Mouse (Mus musculus) gastrocnemius, postnatal 36 days (tissue): Measurements from ENCODE around the gene Nup35. TPM values are rescaled to one million over a fixed set of nuclear protein-coding genes. Genes with fewer than 3 reads are reported as not detected.

Source experiments
- DNase-seq, 2 experiments: peaks; one replicate each; pipeline ENCODE4 v3.0.0; 2022
- intact Hi-C: fragments of 180-260 bp; cut with DNase I; formaldehyde crosslinking; loops from one replicate; pipeline ENCODE4 v1.15.1; 2025
- long read RNA-seq, 2 experiments: library from polyadenylated mRNA; stranded (forward); transcript quantifications; one replicate each; pipeline ENCODE4 v2.0.0; 2021
- total RNA-seq, 2 experiments: library from RNA; stranded (reverse); gene quantifications; 2 replicates each; pipeline ENCODE4 v1.2.3; 2021

Nup35 gene
- total RNA-seq = 1 to 10 TPM; 7.2 to 7.7 TPM
- long read RNA-seq, experiment 1, transcript Nup35-201 (9 exons, 1,559 nt) = major isoform, 6 of 10 reads
- long read RNA-seq, experiment 1, partial matches to known transcripts = 1 of 10 reads
- long read RNA-seq, experiment 1, other reads (novel, unspliced or antisense) = 3 of 10 reads
- long read RNA-seq, experiment 2, transcript Nup35-201 (9 exons, 1,559 nt) = major isoform, 6 of 9 reads
- long read RNA-seq, experiment 2, partial matches to known transcripts = 2 of 9 reads
- long read RNA-seq, experiment 2, other reads (novel, unspliced or antisense) = 1 of 9 reads

DNA sequence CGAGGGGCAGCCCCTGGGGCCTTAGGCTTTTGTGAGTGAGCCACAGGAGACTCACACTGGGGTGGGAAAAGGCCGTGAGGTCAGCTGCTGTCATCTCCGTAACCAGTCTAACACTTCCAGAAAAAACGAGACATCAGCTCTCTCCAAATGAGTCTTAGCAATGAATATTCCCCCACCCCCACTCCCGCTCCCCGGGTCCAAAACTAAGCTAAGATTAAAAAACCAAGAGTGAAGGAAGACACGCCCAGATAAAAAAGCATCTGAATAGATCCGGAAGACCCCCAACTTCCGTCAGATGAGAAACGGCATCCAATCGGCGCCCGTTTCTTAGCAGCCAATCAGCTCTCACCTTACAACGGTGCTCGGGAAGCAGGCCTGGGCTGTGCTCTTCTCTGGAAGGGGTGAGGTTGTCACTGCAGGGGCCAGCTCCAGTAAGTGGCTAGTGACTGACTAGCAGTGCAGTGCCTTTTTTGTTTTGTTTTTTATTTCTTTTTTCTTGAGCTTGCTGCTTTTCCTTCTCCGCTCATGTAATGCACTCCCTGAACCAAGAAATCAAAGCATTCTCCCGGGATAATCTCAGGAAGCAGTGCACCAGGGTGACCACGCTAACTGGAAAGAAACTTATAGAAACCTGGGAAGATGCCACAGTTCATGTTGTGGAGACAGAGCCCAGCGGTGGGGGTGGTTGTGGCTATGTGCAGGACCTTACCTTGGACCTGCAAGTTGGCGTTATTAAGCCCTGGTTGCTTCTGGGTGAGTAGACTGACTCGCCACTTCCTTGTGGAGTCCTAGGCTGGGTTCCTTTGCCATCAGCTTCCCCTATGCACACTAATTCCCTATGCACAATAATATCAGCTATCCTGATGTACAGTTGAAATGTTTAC lies at the start of gene Nup35, which contains the start of gene Dusp19:
Gene Nup35, plus strand, starts transcription at position 383 of the 884 bp plus-strand sequence.
Gene Dusp19, plus strand, starts transcription at position 192 of the 884 bp plus-strand sequence.
- intact Hi-C loops = loop anchor here (2.0 kb wide), 1 partner anchor 36 kb away; the partner anchor contains the start of gene Nckap1

DNA sequence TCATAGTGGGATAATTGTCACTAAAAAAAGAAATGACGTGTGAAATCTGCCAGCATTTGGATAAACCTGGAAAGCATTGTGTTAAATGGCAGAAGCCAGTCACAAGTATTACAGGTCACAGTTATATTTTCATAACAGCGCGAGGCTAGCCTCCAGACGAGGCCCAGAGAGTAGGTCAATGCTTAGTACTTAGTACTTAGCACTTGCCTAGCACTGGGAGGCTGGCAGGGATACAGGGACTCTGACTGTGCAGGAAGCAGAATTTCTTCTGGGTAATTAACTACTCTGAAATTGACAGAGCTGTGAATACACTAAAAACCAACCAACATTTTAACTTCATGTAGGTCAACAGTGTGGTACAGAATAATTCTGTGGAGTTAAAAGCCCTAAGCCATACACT lies 49.6 kb upstream of the Nup35 start:
- intact Hi-C loops = no loop called here
- no peak for DNase-seq

More for the DNA sequence above, at the start of gene Nup35, which contains the start of gene Dusp19:
- DNase-seq = peak; percentile 89 to 96

DNA sequence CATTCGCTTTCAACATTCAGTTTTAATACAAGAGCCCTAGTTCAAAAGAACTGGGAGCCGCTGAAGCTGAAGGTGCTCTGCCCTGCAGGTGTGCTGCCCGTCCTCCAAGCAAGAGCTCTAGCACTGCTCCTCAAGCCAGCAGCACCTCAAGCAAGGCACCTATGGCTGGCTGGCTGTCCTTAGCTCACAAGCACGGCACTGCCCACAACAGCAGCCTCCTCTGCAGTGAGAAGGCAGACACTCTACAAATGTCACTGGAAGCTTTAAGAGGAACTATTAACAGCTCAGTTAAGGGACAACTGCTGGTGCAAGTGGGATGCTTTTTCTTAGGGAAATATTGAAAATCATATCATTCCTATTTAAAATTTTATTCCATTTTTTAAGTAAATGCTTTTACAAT lies 46.4 kb upstream of the Nup35 start:
- intact Hi-C loops = no loop called here
- no peak for DNase-seq

DNA sequence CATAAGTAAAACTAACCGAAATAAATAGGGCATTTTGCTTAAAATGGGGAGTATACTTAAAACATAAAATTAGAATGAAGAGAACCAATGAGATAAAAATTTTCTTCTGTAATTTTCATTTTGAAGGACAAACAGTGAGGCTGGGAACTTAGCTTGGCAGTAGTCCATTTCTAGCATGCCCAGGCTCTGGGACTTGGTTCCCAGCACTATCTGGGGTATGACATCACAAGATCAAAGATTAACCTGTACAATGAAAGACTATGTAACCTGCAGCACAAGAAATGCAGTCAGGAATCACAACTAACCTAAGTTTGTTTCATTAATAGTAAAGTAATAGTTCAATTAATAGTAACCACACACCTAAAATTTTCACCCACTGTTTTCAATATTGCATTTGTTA lies 39.8 kb upstream of the Nup35 start:
- DNase-seq = no peak
- intact Hi-C loops = no loop called here

DNA sequence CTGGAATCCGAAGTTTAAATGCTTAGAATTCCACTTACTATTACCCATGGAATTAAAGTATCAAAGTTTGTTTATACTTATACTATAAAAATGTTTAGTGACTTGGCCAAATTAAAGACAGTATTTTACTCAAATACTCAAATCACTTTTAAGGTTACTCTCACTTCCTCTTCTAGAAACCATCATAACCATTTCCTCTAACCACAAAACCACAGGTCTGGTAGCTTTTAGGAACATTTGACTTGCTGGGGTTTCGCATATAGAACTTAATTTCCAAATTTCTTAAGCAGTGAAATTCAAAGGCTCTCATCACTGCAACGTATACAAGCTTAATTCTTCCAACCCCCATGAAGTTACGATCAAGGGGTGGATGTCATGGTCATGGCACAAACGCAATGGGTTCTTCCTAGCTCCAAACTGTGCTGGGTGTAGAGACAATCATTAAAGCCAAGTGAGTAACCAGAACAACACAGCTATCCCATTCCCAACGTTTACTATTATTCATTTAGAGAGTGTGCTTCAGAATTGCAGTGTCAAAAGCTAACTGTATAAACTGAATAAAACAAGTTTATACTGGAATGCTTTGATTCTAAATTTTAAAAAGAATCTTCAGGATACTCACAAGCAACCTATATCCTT lies 37.7 kb upstream of the Nup35 start:
- DNase-seq = no peak
- intact Hi-C loops = no loop called here

DNA sequence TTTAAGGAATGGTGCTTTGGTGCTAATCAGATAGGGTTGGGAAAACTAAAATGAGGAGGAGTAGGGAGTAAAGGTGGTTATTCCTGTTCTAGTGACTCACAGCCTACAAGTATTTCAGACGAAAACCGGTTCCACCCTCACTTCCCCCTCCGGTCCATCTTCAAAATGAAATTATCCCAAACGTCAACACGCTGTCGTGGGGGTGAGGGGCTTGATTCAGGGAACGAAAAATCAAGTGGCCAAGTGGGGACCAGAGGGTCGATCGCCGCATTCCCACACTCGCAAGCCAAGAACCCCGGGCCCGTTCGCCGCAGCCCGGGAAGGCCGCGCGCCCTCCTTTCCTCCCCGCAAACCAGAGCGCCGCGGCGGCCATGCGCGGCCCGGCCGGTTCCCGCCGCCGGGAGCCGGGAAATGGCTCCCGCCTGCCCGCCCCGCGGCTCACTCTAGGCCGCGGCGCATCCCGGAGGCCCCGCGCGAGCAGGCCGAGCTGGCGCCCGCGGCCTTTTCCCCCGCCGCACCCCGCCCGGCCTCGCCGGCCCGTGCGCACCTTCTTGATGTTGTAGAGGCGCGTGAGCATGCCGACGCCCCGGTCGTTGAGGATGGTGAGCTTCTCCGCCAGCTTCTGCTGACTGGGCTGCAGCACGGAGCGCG lies 36.6 kb upstream of the Nup35 start:
- DNase-seq = peak in 1 of 2 experiments; percentile 7

DNA sequence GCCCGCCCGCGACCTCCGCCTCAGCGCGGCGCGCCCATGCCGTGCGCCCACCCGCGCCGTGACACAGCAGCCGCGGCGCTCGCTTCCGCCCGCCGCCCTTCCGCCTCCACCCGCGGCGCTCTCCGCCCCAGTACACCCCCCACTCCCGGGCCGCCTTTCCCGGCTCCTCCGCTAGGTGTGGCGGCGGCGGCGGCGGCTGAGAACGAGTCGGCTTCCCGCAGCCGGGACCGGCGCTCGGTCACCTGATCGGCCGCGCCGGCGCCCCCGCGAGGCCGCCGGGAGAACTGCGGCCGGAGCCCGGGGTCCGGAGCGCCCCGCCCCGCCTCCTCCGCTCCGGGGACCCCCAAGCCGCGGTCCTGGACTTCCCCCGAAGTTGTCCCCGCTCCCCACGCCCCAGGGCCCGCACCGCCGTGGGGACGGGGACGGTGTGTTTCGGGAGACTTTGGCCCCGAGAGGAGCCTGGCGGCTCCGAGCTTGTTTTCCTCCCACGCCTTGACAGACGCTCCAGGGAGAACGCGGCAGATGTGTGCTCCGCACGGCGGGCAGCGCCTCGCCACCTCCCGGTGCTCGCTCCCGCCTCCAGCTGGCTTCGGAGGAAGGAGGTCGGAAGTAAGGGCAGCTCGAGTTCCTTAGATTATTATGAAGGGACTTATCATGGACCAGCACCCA lies 35.9 kb upstream of the Nup35 start, which contains the start of gene Nckap1:
Gene Nckap1, minus strand, starts transcription at position 338 of the 669 bp plus-strand sequence.
- intact Hi-C loops = loop anchor here (2.0 to 5.0 kb wide), 2 partner anchors 36 to 56 kb away; partner anchors contain the start of genes Dusp19 and Nup35
- peak; percentile 83 to 86 for DNase-seq

More for the DNA sequence above, 36.6 kb upstream of the Nup35 start:
- intact Hi-C loops = loop anchor here (2.0 to 5.0 kb wide), 2 partner anchors 36 to 57 kb away; partner anchors contain the start of genes Dusp19 and Nup35

DNA sequence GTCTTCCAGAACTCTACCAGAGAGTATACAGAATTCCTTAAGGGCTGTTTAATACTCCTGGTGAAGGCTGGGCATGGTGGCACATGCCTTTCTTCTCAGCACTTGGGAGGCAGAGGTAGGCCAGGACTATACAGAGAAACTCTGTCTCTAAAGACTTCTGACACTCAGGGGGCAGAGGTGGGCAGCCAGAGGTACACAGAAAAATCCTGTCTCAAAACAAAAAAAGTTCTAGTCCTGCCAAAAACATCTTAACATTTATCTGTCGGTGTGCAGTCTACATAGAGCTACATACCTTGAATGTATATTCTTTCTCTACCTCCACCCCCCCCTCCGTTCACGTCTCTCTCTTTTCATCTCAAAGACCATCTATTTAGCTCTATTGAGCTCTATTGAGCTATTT lies 34.7 kb upstream of the Nup35 start:
- no peak for DNase-seq
- intact Hi-C loops = loop anchor here (5.0 kb wide), 1 partner anchor 55 kb away; no protein-coding TSS in a partner anchor

DNA sequence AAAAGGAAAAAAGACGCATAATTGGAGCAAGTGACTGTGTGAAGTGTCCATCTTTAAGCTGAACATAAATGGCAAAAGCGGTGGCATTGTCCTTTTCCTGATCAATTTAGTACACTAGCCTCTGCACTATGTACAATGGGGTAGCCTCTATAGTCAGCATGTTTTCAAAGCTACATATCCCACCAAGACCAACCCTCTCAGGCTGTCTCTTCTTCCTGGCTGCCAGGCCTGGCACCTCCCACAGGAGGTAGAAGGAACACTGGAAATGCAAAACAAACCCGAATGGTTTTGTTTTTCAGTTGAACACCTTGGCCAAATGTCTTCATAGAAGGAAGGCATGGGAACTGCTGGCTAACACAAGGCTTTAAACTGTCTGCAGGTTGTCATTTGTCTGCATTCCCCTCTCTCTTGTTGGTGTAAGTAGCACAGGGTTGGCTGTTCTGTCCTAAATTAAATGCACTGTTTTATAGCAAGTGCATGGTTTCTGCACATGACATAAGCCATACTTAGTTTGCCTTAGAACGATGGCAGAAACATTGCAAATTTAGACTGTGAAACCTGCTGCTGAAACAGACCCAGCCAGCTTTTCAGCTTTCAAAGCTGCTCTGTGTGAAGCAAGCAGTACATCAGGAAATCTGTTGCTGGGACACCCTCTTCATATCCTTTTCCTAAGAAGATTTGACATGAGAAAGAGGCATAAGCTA lies 22.7 kb upstream of the Nup35 start:
- intact Hi-C loops = no loop called here

DNA sequence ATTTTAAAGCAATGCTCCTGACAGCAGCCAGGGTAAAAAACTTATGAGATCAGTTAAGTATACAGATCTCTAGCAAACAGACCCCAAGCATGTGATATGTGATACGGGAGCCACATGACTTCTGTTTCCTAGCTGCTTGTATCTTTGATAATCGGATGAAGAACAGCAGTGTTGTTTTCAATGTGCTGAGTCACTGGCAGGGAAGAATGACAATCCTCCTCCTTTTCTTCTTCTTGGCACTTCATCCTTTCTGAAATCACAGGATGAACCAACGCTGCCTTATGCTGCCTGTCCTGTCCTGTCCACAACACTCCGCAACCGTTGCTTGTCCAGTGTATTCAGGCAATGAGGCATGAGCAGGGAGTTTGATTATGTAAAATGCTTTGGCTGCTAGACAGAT lies 20.1 kb upstream of the Nup35 start:
- no peak for DNase-seq
- intact Hi-C loops = no loop called here

More for the DNA sequence above, 22.7 kb upstream of the Nup35 start:
- DNase-seq = no peak

DNA sequence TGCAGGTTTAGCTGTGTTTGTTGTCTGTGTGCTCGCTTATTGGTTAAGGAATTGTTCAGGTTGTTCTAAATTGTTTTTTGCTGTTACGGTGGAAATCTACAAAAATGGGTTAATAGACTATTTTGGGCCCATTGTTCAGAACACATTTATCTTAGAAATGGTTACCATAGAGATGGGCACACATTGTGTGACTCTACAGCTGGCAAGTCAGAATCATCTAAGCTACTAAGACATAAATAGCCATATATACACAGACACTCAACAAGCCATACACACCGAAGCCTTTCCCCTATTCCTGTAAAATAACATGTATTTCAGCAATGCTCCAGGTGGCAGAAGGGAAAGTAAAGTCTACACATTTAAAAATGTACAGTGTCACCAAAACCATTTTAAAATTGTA lies 17.2 kb upstream of the Nup35 start:
- no peak for DNase-seq
- intact Hi-C loops = no loop called here

DNA sequence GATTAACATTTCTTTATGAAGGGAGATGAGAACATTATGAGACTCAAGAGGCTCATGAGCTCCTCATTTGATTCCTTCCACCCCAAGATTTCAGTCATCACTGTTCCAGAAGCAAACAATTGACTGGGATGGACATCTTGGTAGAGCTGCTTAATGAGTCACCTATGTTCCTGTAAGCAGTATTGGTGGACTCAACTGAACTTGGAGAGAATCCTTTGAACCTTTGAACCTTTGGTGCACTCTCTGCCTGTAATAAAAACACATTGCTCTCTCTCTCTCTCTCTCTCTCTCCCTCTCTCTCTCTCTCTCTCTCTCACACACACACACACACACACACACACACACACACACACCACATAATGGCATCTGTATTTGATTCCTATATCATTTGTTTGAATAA lies 16.4 kb upstream of the Nup35 start:
- intact Hi-C loops = no loop called here
- no peak for DNase-seq

DNA sequence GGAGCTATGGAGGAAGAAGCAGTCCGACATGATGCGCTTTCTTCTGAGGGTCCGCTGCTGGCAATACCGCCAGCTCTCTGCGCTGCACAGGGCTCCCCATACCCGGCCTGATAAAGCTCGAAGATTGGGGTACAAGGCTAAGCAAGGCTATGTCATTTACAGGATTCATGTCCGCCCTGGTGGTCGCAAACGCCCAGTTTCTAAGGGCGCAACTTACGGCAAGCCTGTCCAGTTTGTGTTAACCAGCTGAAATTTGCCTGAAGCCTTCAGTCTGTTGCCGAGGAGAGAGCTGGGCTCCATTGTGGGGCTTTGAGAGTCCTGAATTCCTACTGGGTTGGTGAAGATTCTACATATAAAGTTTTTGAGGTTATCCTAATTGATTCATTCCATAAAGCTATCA lies 14.3 kb upstream of the Nup35 start:
- intact Hi-C loops = no loop called here
- DNase-seq = no peak

DNA sequence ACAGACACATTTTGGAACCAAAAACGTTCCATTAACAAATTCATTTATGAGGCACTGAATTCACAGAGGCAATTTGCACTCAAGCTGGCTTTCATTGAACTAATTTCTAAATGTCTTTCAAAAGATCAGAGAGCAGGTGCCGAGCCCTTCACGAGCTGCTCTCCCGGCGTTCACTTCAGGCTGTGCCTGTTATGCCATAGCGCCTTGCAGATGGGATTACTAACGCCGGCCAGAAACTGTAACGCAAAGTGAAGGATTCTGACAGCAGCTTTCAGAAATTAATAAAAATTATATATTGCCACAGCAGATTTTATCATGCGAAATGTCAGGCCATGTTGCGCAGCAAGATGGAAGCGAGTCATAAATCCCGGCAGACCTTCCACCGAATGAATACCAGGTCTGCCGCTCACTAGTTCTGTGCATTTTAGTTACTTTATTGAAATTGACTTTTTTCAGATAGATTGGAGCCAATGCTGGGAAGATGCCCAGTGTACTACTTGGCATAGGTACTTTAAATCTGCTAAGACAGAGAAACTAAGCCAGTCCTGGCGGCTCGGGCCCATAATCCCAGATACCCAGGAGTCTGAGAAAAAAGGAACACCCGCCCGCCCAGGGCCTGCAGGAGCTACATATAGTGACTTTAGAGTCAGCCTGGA lies 13.1 kb upstream of the Nup35 start:
- no peak for DNase-seq
- intact Hi-C loops = no loop called here

DNA sequence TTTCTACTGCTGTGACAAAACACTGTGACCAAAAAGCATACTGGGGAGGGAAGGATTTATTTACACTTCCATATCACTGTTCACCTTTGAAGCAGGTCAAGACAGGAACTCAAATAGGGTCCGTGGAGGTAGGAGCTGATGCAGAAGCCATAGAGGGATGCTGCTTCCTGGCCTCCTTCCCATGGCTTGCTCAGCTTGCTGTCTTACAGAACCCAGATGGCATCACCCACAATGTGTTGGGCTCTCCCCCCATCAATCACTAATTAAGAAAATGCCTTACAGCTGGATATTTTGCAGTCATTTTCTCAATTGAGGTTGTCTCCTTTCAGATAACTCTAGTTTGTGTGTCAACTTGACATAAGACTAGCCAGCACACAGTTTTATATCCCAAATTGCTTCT lies 4.8 kb upstream of the Nup35 start:
- intact Hi-C loops = no loop called here
- no peak for DNase-seq

DNA sequence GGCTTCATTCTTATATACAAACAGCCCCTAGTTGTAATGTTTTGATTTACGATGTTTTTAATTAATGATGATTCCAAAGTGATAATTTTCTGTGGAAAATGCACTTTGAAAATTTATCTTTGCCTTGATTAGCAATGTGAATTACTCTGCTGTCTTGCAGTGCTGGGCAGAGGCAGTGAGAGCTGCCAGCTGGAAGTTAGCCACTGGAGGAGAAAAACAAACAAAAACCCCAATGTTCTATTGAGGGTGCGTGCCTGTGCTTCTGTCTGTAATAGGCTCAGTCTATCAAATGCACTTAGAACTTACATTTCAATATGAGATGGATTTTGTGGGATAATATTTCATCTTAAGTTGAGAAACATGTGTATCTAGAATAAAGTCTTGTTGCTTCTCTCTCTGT lies 4.2 kb upstream of the Nup35 start:
- DNase-seq = no peak
- intact Hi-C loops = no loop called here

DNA sequence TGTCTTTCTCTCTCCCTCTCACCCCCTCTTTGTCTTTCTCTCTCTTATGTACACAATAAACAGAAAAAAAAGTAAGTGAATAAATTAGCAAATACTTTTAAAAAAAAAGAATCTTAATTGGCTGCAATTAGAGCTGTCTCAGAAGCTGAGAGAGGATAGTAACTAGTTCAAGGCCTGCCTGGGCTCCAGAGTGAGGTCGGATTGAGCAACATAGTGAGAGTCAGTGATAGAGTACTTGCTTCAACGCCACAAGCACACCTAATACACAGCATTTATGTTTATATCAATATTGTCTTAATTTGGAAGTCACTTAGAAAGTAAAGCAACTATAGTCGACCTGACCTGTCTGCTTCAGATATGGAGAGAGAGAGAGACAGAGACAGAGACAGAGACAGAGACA lies 2.0 kb downstream of the Nup35 start:
- no peak for DNase-seq
- intact Hi-C loops = no loop called here

DNA sequence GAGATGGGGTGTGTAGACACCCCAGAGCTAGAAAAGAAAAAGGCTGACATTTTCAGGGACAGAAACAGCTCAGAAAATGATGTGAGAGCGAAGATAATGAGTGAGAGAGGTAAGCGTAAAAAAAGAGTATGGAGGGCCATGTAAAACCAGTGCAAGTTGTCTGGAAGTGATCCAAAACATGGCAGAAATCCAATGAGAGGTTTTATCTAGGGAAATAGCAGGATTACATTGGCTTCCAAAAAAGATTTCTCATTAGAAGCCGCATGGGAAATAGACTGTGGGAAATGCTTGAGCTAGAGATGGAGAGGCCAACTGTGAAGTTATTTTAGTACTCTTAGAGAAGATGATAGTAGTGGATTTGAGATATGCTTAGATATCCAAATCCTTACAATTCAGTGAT lies 4.9 kb downstream of the Nup35 start:
- intact Hi-C loops = no loop called here
- DNase-seq = no peak

DNA sequence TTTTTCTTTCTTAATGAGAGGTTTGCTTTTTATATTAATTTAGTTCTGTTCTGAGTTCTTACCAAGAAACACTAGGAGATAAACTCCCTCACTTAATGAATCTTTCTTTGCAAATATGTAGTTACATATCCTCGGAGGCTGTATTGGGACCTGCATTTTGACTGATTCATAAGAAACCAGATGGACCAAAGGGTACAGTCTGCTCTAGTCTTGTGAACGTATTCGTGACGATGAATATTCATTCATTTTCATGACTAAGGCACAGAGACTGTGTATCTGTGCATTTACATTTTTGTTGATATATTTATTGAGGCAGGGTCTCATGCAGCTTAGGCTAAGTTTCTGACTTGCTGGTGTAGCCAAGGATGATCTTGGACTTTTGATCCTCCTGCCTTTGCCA lies 7.5 kb downstream of the Nup35 start:
- intact Hi-C loops = no loop called here
- DNase-seq = no peak
